Mouse (Mus musculus) hindbrain, embryonic 13.5 days (tissue): ENCODE results near the gene Sgpp2. TPM values are rescaled to one million over a fixed set of nuclear protein-coding genes. Genes with fewer than 3 reads are reported as not detected.

Experiments
- ATAC-seq: fragments of 200-750 bp; cut with Nextera tagmentation; 2 replicates; pipeline ENCODE4 v1.8.0; 2017; ENCODE audit warnings: moderate TSS enrichment; ENCODE audit not compliant: low FRiP score
- H3K27ac ChIP-seq: fragments of 300-500 bp; sonication (generic); 2 replicates; pipeline ENCODE4 v1.5.1; 2015; ENCODE audit warnings: inconsistent platforms, mild to moderate bottlenecking, moderate library complexity
- H3K27me3 ChIP-seq: fragments of 300-500 bp; sonication (generic); 2 replicates; pipeline ENCODE4 v1.6.1; 2015; ENCODE audit warnings: mild to moderate bottlenecking, inconsistent platforms
- H3K36me3 ChIP-seq: fragments of 300-500 bp; sonication (generic); 2 replicates; pipeline ENCODE4 v1.6.1; 2015; ENCODE audit warnings: mild to moderate bottlenecking, inconsistent platforms
- H3K4me1 ChIP-seq: fragments of 300-500 bp; sonication (generic); replicated peaks from 2 replicates; pipeline ENCODE4 v1.6.1; 2015; ENCODE audit warnings: inconsistent platforms
- H3K4me2 ChIP-seq: fragments of 300-500 bp; sonication (generic); 2 replicates; pipeline ENCODE4 v1.6.1; 2015; ENCODE audit warnings: inconsistent platforms, mild to moderate bottlenecking, moderate library complexity
- H3K4me3 ChIP-seq: fragments of 300-500 bp; sonication (generic); 2 replicates; pipeline ENCODE4 v1.5.1; 2015; ENCODE audit warnings: mild to moderate bottlenecking, inconsistent platforms
- H3K9ac ChIP-seq: fragments of 300-500 bp; sonication (generic); 2 replicates; pipeline ENCODE4 v1.6.1; 2015; ENCODE audit warnings: mild to moderate bottlenecking, inconsistent platforms
- H3K9me3 ChIP-seq: fragments of 300-500 bp; sonication (generic); 2 replicates; pipeline ENCODE4 v1.6.1; 2016; ENCODE audit warnings: inconsistent platforms
- WGBS: fragments of 180-500 bp; shearing (Covaris S2); methylation state at CpG from one replicate; pipeline ENCODE4 v1.1.7; 2015; 5-methylcytosine and 5-hydroxymethylcytosine counted together
- polyA plus RNA-seq: library from polyadenylated mRNA; unstranded; fragments of >200 nt; fragmentation: Nextera tagmentation; extraction: Ambion mirVana; gene quantifications from 2 replicates; pipeline ENCODE4 v1.2.1, GENCODE M21; 2015

Sgpp2 gene
- polyA plus RNA-seq, 1 experiment from 2014 or later = 1.2 TPM

DNA sequence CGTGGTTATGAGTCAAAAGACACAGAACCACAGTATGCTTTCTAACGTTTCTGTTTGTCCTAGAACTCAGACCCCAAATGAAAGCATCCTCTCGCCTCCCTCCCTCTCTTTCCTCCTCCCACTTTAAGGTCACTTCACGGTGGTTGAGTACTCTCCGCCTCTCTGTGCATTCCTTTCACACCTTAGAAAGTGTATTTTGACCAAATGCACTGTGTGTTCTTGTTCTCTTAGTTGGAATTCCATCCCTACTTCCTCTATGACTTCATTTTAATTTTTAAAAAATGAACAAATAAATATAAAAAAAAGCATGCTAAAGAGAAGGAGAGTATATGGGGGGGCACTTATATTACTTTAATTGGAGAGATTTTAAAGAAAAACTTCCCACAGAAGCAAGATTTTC, 30.4 kb downstream of the Sgpp2 start:
- 68% methylated on average over 5 of the region's 5 CpGs for WGBS
- H3K9me3 ChIP-seq = no peaks in the 10 kb centered on the region
- ATAC-seq = no peak
- no peak overlapping the region for H3K4me3 ChIP-seq
- H3K27me3 ChIP-seq = no peaks in the 10 kb centered on the region
- no peak overlapping the region for H3K4me2 ChIP-seq
- H3K36me3 ChIP-seq = no peaks in the 10 kb centered on the region
- H3K9ac ChIP-seq = no peak overlapping the region
- no peak overlapping the region for H3K27ac ChIP-seq
- H3K4me1 ChIP-seq = peaks cover 9% of the 10 kb centered on the region; the same call in 1 of the 2 replicates

DNA sequence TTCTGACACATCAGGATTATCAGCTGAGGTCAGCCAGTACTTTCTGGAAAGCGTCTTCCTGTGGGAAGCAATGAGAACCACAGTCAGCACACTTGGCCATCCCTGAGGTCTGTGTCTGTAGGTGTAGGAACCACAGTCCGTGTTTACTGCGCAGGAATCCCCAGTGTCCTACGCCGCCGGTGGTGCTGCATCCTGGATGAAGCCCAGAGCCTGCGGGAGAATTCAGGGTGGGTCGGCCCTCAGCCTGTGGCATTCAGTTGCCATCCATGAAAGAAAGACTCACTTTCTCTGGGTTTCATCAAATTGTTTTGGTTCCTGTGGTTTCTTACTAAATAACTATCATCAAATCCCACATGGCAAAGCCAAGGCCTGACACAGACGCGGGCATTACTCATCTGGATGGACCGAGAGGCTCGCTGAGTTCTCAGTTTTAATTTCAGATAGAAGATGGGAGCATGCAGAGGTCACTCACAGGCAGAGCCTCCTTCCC, 37.2 kb downstream of the Sgpp2 start:
- WGBS = 92% methylated on average over 12 of the region's 12 CpGs
- Histone ChIP-seq H3K27ac (no peak overlapping the region), H3K4me3 (no peak overlapping the region), H3K4me2 (no peak overlapping the region), H3K36me3 (no peaks in the 10 kb centered on the region), H3K9me3 (no peaks in the 10 kb centered on the region), H3K4me1 (no peaks in the 10 kb centered on the region), H3K27me3 (no peaks in the 10 kb centered on the region), H3K9ac (no peak overlapping the region)
- no peak for ATAC-seq

DNA sequence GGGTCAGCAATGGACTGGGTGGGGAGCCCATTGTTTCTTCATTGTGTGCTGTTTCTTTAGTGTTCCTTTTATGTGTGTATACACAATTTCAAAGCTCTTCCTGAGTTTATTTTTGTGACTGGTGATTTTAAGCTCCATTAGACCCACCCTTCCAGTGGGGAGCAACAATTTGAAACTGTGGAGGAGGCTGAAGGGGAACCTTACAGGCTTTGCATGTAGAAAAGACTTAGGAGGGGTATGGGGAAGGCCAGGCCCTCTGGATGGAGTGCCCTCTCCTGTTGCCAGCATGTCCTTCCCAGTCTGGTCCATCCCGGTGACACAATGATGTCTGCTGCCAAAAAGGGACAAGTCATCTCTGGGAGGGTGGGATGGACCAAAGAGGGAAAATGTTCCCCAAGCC, 39.1 kb downstream of the Sgpp2 start:
- Histone ChIP-seq H3K9ac (no peak overlapping the region), H3K36me3 (no peaks in the 10 kb centered on the region), H3K4me1 (no peaks in the 10 kb centered on the region), H3K27ac (no peak overlapping the region), H3K4me2 (no peak overlapping the region), H3K4me3 (no peak overlapping the region), H3K27me3 (no peaks in the 10 kb centered on the region), H3K9me3 (no peaks in the 10 kb centered on the region)
- 69% methylated on average over 1 of the region's 1 CpGs for WGBS
- no peak for ATAC-seq

DNA sequence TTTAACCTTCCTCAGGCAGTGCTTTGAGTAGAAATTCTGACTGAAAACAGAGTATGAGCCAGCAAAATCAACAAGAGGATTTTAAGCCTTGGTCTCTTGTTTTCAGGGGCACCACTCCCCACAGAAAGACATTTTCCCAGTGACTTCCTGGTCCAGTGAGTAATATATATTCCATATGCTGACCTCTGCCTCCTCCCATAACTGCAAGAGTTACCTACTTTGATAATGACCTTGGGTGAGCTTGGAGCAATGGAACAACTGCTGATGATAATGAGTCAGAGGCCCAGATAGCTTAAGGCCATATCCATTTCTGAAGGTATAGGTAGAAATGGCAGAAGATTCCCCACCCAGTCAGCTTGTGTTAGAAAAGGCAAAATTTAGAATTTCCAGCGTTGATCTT, 43.1 kb downstream of the Sgpp2 start:
- Histone ChIP-seq H3K36me3 (no peaks in the 10 kb centered on the region), H3K4me2 (no peak overlapping the region), H3K27me3 (no peaks in the 10 kb centered on the region), H3K27ac (no peak overlapping the region), H3K9ac (no peak overlapping the region), H3K4me3 (no peak overlapping the region), H3K9me3 (no peaks in the 10 kb centered on the region), H3K4me1 (no peaks in the 10 kb centered on the region)
- ATAC-seq = no peak
- WGBS = 84% methylated on average over 1 of the region's 1 CpGs

DNA sequence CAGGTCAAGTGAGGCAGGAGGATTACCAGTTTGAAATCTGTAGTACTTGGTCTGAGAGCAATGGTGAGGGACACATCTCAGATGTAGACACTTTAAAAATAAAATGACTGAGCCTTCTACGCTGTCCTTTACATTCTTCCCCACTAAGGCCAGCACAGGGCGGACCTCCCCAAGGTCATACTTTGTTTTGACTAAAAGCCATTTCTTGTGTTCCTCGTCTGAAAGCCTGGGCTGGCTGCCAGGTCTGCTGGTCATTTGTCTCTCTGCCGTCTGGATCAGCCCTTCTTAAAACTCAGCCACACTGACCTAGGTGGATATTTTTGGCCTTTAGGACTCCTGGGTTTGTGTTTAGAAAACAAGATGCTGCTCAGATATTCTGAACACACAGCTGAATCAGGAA, 45.0 kb downstream of the Sgpp2 start:
- Histone ChIP-seq H3K27ac (no peak overlapping the region), H3K4me1 (no peaks in the 10 kb centered on the region), H3K9me3 (no peaks in the 10 kb centered on the region), H3K36me3 (no peaks in the 10 kb centered on the region), H3K4me2 (no peak overlapping the region), H3K9ac (no peak overlapping the region), H3K4me3 (no peak overlapping the region), H3K27me3 (no peaks in the 10 kb centered on the region)
- WGBS = 39% methylated on average over 4 of the region's 4 CpGs
- no peak for ATAC-seq

DNA sequence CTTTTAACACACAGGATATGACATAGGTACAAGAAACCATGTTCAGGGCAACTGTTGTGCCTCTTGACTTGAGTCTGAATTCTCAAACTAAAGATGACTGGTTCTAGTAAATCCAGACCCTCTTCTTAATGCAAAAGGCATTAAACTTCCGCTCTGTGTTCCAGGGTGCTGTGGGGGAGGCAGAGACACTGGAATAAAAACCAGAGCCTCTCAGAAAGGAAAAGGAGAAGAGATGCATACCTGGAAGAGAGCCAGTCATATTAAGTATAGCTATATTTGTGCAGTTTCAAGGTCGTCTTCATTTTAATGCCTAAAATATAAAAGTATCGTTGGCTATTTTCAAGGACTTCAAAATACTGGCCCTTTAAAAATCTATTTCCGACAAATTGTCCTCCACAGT, 47.3 kb downstream of the Sgpp2 start:
- Histone ChIP-seq H3K4me2 (no peak overlapping the region), H3K4me3 (no peak overlapping the region), H3K9ac (no peak overlapping the region), H3K9me3 (no peaks in the 10 kb centered on the region), H3K4me1 (no peaks in the 10 kb centered on the region), H3K36me3 (no peaks in the 10 kb centered on the region), H3K27me3 (no peaks in the 10 kb centered on the region), H3K27ac (no peak overlapping the region)
- ATAC-seq = no peak
- 86% methylated on average over 4 of the region's 4 CpGs for WGBS

DNA sequence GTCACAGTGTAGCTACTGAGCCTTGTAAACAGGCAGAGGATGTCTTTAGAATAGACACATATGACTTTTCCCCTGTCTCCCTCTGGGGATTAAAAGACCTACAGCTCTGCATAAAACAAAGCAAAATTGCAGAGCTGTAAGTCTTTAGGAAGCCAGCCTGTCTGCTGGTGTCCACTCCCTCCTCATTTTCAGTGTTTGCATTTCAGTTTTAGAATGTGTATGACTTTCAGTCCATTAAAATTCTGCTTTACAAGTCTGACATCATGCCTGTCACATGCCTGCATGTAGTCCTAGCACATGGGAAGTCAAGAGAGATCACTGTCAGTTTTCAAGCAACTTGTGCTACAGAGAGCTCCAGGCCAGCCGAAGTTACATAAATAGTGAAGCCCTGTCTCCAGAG, 47.7 kb downstream of the Sgpp2 start:
- Histone ChIP-seq H3K4me3 (no peak overlapping the region), H3K4me2 (no peak overlapping the region), H3K4me1 (no peaks in the 10 kb centered on the region), H3K36me3 (no peaks in the 10 kb centered on the region), H3K9ac (no peak overlapping the region), H3K27ac (no peak overlapping the region), H3K9me3 (no peaks in the 10 kb centered on the region), H3K27me3 (no peaks in the 10 kb centered on the region)
- 76% methylated on average over 1 of the region's 1 CpGs for WGBS
- ATAC-seq = no peak

DNA sequence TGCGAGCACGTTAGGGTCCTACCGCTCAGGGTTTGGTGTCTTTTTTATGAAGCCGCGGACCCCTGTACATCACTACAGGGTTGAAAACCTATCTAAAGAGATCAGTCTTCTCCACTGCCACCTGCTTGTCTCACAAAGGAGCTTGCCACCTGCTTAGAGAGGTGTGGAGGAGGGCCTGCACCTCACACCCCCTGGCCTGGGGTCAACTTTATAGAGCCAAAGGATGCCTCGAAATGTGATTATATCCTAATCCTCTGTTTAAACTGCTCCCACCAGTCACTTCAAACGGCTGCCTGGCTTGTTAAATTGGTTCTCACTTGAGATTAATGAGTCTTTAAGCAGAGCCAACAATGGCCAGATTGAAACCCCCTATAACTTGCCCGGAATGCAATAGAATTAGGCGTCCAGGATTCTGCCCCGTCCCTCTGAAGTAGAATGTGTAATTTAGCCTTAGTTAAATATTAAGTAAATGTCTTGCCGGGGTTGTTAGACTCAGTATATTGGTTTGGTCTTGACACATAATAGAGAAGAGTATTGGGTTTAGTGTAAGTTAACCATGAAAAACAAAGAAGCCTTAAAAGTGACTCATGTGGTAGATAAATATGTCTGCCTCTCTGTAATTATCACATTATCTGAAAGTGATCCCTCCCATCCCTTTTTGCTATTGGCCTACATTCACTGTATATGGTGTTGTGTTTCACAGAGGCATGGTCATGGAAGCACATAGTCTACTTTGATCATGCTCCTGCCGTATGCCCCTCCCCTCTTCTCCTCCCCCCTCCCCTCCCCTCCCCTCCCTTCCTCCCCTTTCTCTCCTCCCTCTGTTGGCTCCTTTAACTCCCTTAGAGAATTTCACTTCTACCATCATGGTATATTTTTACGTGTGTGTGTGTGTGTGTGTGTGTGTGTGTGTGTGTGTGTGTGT, 54.1 kb downstream of the Sgpp2 start:
- ATAC-seq = no peak

DNA sequence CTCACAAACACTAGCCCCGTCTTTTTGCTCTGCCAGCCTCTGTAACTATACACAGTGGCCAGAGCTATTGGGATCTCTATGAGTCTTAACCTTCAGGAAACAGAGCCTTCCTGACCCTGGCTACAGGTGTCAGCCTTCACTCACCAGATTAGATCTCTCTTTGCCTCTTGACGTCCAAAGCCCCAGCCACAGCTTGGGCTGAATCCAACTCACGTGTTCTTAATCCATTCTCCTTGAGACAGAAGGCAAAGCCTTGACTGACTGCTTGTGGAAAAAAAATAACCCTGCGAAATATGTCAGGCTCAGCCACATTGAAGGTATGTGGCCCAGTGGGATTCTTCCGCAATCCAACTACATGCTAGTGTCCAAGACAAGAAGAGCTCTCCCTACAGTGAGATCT, 57.7 kb downstream of the Sgpp2 start:
- Histone ChIP-seq H3K36me3 (no peaks in the 10 kb centered on the region), H3K9me3 (peaks cover 6% of the 10 kb centered on the region; the same call in 1 of the 2 replicates), H3K27me3 (0 out of 2 replicates have a peak, but pooled peaks cover 3% of the 10 kb centered on the region), H3K4me3 (no peak overlapping the region), H3K9ac (no peak overlapping the region), H3K4me2 (no peak overlapping the region), H3K4me1 (peaks cover 10% of the 10 kb centered on the region; the same call in 1 of the 2 replicates), H3K27ac (no peak overlapping the region)
- WGBS = 73% methylated on average over 5 of the region's 5 CpGs
- no peak for ATAC-seq

More for the DNA sequence above, 54.1 kb downstream of the Sgpp2 start:
- H3K27ac ChIP-seq = no peak overlapping the region
- no peaks in the 10 kb centered on the region for H3K36me3 ChIP-seq
- H3K4me1 ChIP-seq = peaks cover 6% of the 10 kb centered on the region; the same call in 1 of the 2 replicates
- 58% methylated on average over 13 of the region's 13 CpGs for WGBS
- H3K9me3 ChIP-seq = no peaks in the 10 kb centered on the region
- no peak overlapping the region for H3K4me2 ChIP-seq
- 0 out of 2 replicates have a peak, but pooled peaks cover 3% of the 10 kb centered on the region for H3K27me3 ChIP-seq
- H3K4me3 ChIP-seq = no peak overlapping the region
- H3K9ac ChIP-seq = no peak overlapping the region

DNA sequence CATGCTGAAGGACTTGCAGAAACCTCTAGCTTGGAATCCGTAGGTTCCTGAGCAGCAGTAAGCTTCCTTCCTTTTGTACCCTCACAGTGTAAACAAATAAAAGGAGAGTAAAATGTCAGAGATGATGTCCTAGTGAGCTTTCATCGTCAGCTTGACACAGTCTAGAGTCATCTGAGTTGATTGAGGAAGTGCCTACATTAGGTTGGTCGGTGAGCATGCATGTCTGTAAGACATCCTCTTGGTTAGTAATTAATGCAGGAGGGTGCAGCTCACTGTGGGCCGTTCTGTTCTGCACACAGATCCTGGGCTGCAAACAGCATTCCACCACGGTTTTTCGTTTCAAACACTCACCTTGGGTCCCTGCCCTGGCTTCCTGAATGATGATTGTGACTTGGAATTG, 60.0 kb downstream of the Sgpp2 start:
- no peak overlapping the region for H3K27ac ChIP-seq
- no peak overlapping the region for H3K9ac ChIP-seq
- H3K4me3 ChIP-seq = no peak overlapping the region
- H3K4me1 ChIP-seq = peaks cover 10% of the 10 kb centered on the region; the same call in 1 of the 2 replicates
- peaks cover 6% of the 10 kb centered on the region; the same call in 1 of the 2 replicates for H3K9me3 ChIP-seq
- no peak for ATAC-seq
- H3K36me3 ChIP-seq = no peaks in the 10 kb centered on the region
- H3K27me3 ChIP-seq = no peaks in the 10 kb centered on the region
- 59% methylated on average over 6 of the region's 6 CpGs for WGBS
- H3K4me2 ChIP-seq = no peak overlapping the region

DNA sequence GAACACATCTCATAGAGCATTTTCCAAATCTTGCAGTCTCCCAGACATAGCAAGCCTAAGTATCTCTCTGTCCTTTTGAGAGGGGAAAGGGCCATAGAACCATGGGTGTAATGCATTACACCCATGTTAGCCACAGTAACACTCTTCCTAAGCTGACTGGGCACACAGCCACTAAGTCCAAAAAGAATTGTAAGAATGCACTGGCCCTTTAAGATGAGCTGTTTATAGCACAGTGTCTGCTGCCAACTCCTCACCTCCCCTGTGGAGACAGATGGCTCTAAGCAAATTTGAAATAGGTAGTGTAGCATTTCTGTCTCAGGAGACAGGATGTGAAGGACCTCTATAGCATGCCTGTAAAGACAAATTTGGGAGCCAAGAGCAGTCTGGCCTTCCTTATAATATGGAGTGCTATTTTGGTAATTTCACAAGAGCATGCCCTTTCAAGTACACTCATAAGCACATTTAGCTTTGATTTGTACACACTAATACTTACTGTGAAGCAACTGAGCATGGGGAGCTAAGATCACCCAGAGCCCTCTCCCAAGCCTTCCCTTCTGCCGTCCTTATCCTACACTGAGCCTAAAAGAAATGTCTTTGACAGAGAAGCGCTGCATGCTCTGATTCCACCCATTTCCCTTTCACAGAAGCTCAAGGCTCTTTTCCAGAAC, 61.6 kb downstream of the Sgpp2 start:
- Histone ChIP-seq H3K4me3 (no peak overlapping the region), H3K27me3 (no peaks in the 10 kb centered on the region), H3K9me3 (peaks cover 6% of the 10 kb centered on the region; the same call in 1 of the 2 replicates), H3K27ac (no peak overlapping the region), H3K4me2 (no peak overlapping the region), H3K36me3 (no peaks in the 10 kb centered on the region), H3K9ac (no peak overlapping the region), H3K4me1 (peaks cover 10% of the 10 kb centered on the region; the same call in 1 of the 2 replicates)
- no peak for ATAC-seq
- WGBS = 85% methylated on average over 2 of the region's 2 CpGs

DNA sequence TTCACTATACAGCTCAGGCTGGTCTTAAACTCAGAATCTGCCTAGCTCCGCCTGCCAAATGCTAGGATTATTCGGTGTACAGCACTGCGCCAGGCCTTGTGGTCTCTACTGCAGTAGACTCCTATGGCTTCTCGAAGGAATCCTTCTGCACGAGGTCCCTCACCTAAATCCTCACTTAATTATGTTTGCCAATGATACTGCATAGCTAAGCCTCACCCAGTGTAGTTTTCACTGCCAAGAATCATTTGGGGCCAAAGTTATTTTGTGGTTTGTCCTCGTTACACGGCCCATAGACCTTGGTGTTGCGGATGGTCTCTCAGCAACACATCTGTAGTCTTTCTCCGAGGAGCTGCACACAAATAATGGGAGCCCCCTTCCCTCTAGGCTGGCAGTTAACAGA, 62.2 kb downstream of the Sgpp2 start:
- Histone ChIP-seq H3K36me3 (no peaks in the 10 kb centered on the region), H3K27me3 (no peaks in the 10 kb centered on the region), H3K4me2 (no peak overlapping the region), H3K27ac (no peak overlapping the region), H3K4me3 (no peak overlapping the region), H3K4me1 (peaks cover 7% of the 10 kb centered on the region; the same call in 1 of the 2 replicates), H3K9me3 (peaks cover 6% of the 10 kb centered on the region; the same call in 1 of the 2 replicates), H3K9ac (no peak overlapping the region)
- 93% methylated on average over 9 of the region's 9 CpGs for WGBS
- no peak for ATAC-seq
